8 mouse cellular contexts compared by ENCODE assay signal in the genomic region with DNA sequence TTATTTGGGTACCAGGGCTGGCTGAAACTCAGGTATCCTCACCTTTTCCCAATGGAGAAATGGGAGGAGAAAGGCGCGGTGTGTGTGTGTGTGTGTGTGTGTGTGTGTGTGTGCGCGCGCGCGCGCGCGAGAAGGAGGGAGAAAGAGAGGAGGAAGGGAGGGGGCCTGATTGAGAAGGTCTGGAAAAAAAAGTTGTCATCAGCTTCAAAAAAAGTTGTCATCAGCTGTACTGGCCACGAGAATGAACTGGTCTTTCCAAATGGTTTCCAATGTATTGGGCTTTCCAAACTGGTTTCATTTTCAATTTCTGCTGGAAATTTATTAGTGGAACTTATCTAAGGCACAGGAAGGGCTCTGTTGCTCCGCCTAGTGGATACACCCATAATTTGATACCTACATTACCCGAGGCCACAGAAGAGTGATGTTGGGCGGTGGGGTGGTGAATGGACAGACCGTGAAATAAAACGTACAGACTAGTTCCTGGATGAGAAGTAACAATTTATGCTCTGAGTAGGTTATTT. TPM values are rescaled to one million over a fixed set of nuclear protein-coding genes. Genes with fewer than 3 reads are reported as not detected.
DNase-seq lines count a peak whose midpoint lies in the region; ATAC-seq and TF ChIP-seq lines count a peak whose summit lies in the region.

No protein-coding gene starts in this region.

- peak; percentile 41 for DNase-seq in T-cell, adult 2 months (ENCODE audit: low spot score)
- DNase-seq in cerebellum, adult 9-11 months: peak; percentile 76
- DNase-seq in frontal cortex, adult 2 months (ENCODE audit: extremely low spot score in 1 of 2, low spot score in 1 of 2): peak; percentile 41 to 82
- peak; percentile 64 to 73 for DNase-seq in layer of hippocampus, postnatal 10 days (ENCODE audit: low spot score in 2 of 2)
- peak; percentile 95 for DNase-seq in lung, postnatal 0 days (ENCODE audit: low spot score)
- peak; percentile 86 for DNase-seq in retina, embryonic 14.5 days (ENCODE audit: low spot score)
- DNase-seq in urinary bladder, postnatal 4 days (ENCODE audit: low spot score in 2 of 2): peak; percentile 39 to 69

- no peak for TF ChIP-seq EP300 in lung, postnatal 0 days (IDR thresholded peaks at IDR 0.05)

- H3K27ac ChIP-seq in hindbrain, embryonic 13.5 days: no peak overlapping the region
- peak overlapping the region; percentile 78 for H3K27ac ChIP-seq in lung, postnatal 0 days (ENCODE audit: low read length)

- H3K4me1 ChIP-seq in hindbrain, embryonic 13.5 days (replicated peaks): peaks cover 8% of the 10 kb centered on the region; the same call in 1 of the 2 replicates
- no peaks in the 10 kb centered on the region for H3K4me1 ChIP-seq in lung, postnatal 0 days (ENCODE audit: insufficient read depth, low read depth, low read length)

- peak overlapping the region; percentile 68 for H3K9ac ChIP-seq in hindbrain, embryonic 13.5 days
- H3K9ac ChIP-seq in lung, postnatal 0 days (replicated peaks; ENCODE audit: low read depth): peak overlapping the region; percentile 44

- WGBS in hindbrain, embryonic 13.5 days: under 1% methylated on average over 15 of the region's 16 CpGs
- under 1% methylated on average over 7 of the region's 16 CpGs for WGBS in lung, postnatal 0 days

- ATAC-seq in hindbrain, embryonic 13.5 days (ENCODE audit: low FRiP score): peak; percentile 61
- peak; percentile 75 for ATAC-seq in lung, postnatal 0 days

- peak overlapping the region; percentile 48 for H3K4me3 ChIP-seq in hindbrain, embryonic 13.5 days
- H3K4me3 ChIP-seq in lung, postnatal 0 days (ENCODE audit: low read depth, low read length): peak overlapping the region; percentile 75

- no peaks in the 10 kb centered on the region for H3K27me3 ChIP-seq in hindbrain, embryonic 13.5 days
- no peaks in the 10 kb centered on the region for H3K27me3 ChIP-seq in lung, postnatal 0 days (replicated peaks; ENCODE audit: insufficient read depth, low read length)

- peak; percentile 81 for TF ChIP-seq CTCF in lung, postnatal 0 days (IDR thresholded peaks at IDR 0.05)

- peak overlapping the region; percentile 96 for H3K4me2 ChIP-seq in hindbrain, embryonic 13.5 days
- H3K4me2 ChIP-seq in lung, postnatal 0 days (replicated peaks; ENCODE audit: low read depth, low read length): peak overlapping the region; percentile 94

- H3K36me3 ChIP-seq in hindbrain, embryonic 13.5 days: no peaks in the 10 kb centered on the region
- H3K36me3 ChIP-seq in lung, postnatal 0 days (ENCODE audit: insufficient read depth, low read length): no peaks in the 10 kb centered on the region

- H3K9me3 ChIP-seq in hindbrain, embryonic 13.5 days: no peaks in the 10 kb centered on the region
- no peaks in the 10 kb centered on the region for H3K9me3 ChIP-seq in lung, postnatal 0 days (ENCODE audit: low read length)

RNA-seq across cellular contexts. Expression of a gene that starts 0.5 kb away (rescaled TPM):
- 10.2 TPM in 2 replicates for polyA plus RNA-seq in frontal cortex, adult 2 months (2012; rRNA removed)
- 16.8 and 17.6 TPM in 2 replicates for polyA plus RNA-seq in hindbrain, embryonic 13.5 days (2015; fragmentation: Nextera tagmentation; extraction: Ambion mirVana)
- total RNA-seq in layer of hippocampus, postnatal 10 days (2021): 1 to 10 TPM; 7.9 to 8.5 TPM
- polyA plus RNA-seq in lung, postnatal 0 days (2015; fragmentation: Nextera tagmentation; extraction: Ambion mirVana): 83.7 and 85.6 TPM in 2 replicates

RNA-seq across cellular contexts. Expression of a gene that starts 23.4 kb away (rescaled TPM):
- polyA plus RNA-seq in frontal cortex, adult 2 months (2012; rRNA removed): not detected in 2 replicates
- polyA plus RNA-seq in hindbrain, embryonic 13.5 days (2015; fragmentation: Nextera tagmentation; extraction: Ambion mirVana): not detected in 2 replicates
- not detected for total RNA-seq in layer of hippocampus, postnatal 10 days (2021)
- polyA plus RNA-seq in lung, postnatal 0 days (2015; fragmentation: Nextera tagmentation; extraction: Ambion mirVana): 0.44 and 0.53 TPM in 2 replicates

RNA-seq across cellular contexts. Expression of a gene that starts 23.9 kb away (rescaled TPM):
- polyA plus RNA-seq in frontal cortex, adult 2 months (2012; rRNA removed): 13.9 and 17.4 TPM in 2 replicates
- polyA plus RNA-seq in hindbrain, embryonic 13.5 days (2015; fragmentation: Nextera tagmentation; extraction: Ambion mirVana): 34.6 and 39.4 TPM in 2 replicates
- 10 to 100 TPM in 1 of 2 experiments, 1 to 10 TPM in 1; 9.6 to 10.1 TPM for total RNA-seq in layer of hippocampus, postnatal 10 days (2021)
- 269 and 283 TPM in 2 replicates for polyA plus RNA-seq in lung, postnatal 0 days (2015; fragmentation: Nextera tagmentation; extraction: Ambion mirVana)

RNA-seq across cellular contexts. Expression of a gene that starts 27.7 kb away (rescaled TPM):
- 86.2 and 96.6 TPM in 2 replicates for polyA plus RNA-seq in frontal cortex, adult 2 months (2012; rRNA removed)
- polyA plus RNA-seq in hindbrain, embryonic 13.5 days (2015; fragmentation: Nextera tagmentation; extraction: Ambion mirVana): 59.2 and 61.9 TPM in 2 replicates
- total RNA-seq in layer of hippocampus, postnatal 10 days (2021): 10 to 100 TPM; 58.7 to 64.2 TPM
- polyA plus RNA-seq in lung, postnatal 0 days (2015; fragmentation: Nextera tagmentation; extraction: Ambion mirVana): 24.2 and 28.5 TPM in 2 replicates

RNA-seq across cellular contexts. Expression of a gene that starts 39.5 kb away (rescaled TPM):
- 0.22 and 0.29 TPM in 2 replicates for polyA plus RNA-seq in frontal cortex, adult 2 months (2012; rRNA removed)
- polyA plus RNA-seq in hindbrain, embryonic 13.5 days (2015; fragmentation: Nextera tagmentation; extraction: Ambion mirVana): 2.5 and 3.3 TPM in 2 replicates
- under 1 TPM; 0.27 to 0.75 TPM for total RNA-seq in layer of hippocampus, postnatal 10 days (2021)
- polyA plus RNA-seq in lung, postnatal 0 days (2015; fragmentation: Nextera tagmentation; extraction: Ambion mirVana): 4.9 and 6.6 TPM in 2 replicates

Comparison
In these comparisons a context has a peak if more than half of its experiments do, and no peak if none do; other contexts are left out.
1. DNase-seq: peak in every context shown above with its lines; median percentile 95 in lung, postnatal 0 days; 86 in retina, embryonic 14.5 days; 76 in cerebellum, adult 9-11 months; 68 in layer of hippocampus, postnatal 10 days; 62 in frontal cortex, adult 2 months; 54 in urinary bladder, postnatal 4 days; 41 in T-cell, adult 2 months.